Mouse (Mus musculus) ZHBTc4 (cell line): ENCODE results near the gene Plg.

Experiments
- DNase-seq: peaks from one replicate; pipeline ENCODE4 v3.0.0-alpha.2; 2011; ENCODE audit warnings: low read depth, low spot score

Plg gene

DNA sequence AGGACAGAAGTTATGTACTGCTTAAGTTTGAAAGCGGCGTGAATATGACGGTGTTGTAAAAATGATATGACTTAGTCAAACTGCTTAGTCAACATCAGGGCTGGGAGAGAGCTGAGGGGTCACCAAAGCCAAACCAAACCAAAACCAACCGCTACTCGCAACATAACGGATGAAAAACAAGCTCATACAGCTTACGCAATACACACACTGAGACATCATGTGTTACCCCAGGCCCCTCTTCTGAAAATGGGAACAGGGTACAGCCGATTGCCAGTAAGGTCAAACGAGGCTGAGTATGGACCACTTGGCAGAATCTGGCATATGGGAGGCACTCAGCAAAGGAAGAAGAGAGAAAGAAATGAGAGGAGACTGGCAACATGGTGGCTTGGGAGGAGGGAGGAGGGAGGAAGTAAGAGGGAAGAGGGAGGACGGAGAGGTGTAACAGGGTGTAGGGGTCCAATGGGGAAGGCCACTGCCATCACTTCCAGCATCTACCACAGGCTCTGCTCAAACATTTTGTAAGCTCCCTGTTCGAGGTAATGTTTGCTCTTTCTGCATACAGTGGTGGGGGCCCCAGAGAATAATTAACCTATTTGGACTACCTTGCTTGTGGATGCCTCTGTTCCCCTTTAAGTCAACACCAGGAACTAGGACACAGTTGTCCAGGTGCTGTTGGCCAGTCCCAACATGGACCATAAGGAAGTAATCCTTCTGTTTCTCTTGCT lies at the start of gene Plg:
Gene Plg, plus strand, starts transcription at position 628 of the 725 bp plus-strand sequence.
- DNase-seq, result no peak

DNA sequence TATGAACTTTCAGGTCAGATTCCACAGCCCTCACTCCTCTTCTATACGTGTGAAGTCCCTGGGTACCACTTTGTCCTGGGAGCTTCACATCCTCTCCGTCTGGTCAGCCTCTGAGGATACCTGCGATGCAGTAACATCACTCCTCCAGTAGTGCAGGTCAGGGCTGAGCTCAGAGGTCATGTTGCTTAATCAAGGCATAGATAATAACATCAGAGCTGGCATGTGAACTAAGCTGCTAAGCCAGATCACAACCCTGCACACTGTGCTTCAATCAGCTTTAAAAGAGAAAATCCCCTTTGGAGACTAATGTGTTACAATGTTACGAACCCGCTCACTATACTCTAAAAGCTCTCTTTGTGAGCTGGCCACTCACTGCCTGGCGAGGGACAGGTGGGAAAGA lies 43.3 kb upstream of the Plg start:
- DNase-seq, result no peak

DNA sequence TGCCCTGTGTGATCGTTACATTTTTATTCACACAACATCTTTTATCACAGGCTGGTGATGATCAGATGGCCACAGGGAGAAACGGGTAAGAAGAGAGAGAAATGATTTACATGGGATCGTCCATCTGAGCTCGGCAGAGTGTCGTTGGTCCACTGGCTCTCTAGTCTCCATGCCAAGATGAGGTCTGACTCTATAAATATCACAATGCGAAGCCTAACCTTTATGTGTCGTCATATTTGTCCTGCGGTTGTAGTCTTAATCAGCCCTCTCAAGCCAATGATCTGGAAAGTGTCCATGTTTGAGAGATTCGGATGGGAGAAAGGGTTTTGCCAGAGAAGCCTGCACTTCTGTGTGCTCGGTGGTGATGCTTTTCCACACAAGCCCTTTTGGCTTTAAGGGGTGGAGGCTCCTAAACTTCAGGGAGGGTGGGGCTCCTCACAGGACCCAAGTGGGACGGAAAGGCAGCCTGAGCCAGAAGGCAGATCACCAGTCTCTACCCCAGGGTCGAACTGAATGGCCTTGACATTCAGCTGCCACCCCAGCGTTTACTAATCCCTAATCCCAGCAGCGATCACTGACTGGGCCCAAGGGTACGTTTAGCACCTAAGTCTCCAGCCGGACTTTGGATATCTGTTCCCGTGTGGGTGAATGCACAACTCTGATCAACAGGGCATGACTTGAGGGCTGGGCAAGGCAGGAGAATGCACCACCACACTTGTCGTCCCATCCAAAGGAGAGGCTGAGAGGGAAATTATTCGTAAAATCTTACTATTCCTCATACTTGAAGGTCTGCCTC lies 42.1 kb upstream of the Plg start:
- DNase-seq, result no peak

DNA sequence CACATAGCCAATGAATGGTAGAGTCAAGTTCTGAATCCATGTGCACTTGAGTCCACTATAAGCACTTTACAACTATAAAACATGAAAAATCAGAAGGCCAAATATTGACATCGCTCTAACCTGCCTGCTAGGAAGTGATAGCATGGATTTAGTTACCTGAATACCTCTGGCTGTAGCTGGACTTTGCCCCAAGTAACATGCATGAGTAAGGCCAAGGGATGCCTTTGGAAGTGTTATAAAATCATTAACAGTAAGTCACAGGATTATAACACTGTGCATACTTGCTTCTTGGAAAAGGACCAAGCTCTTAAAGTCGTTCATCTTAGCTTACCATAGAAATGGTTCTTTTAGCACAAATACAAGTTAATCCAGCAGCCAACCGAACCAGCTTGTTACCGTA lies 41.3 kb upstream of the Plg start:
- no peak for DNase-seq

DNA sequence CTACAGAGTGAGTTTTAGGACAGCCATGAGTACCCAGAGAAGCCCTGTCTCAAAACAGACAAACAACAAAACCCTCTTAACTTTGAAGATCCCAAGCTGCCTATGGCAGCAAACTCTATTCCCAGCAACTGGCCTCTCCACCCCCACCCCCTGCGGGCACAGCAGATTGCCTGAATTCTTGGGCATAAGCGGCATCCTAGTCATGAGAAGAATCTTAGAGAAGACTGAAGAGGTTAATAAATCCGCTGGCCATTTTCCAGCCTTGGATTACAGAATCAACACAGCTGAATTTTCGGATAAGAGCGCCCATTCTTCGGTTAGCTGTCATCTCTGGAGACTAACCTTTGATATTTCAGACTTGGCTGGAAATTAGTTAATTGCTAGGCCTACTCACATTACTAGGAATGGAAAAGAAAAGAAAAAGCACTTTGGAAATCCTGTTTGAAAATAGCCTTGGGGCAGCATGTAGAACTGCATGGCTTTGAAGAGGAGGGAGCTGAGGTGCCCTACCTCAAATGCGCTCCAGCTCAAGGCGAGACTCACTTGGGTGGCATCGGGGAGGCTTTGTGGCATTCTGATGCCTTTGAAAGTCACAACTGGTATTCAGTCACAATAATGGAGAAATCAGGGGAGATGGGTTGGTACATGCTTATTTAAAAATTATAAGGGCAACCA lies 34.6 kb upstream of the Plg start:
- no peak for DNase-seq

- DNase-seq, result no peak
Observed at GRCm38 (mm10) chr17:12347462-12347861, 30.9 kb upstream of the Plg start.

DNA sequence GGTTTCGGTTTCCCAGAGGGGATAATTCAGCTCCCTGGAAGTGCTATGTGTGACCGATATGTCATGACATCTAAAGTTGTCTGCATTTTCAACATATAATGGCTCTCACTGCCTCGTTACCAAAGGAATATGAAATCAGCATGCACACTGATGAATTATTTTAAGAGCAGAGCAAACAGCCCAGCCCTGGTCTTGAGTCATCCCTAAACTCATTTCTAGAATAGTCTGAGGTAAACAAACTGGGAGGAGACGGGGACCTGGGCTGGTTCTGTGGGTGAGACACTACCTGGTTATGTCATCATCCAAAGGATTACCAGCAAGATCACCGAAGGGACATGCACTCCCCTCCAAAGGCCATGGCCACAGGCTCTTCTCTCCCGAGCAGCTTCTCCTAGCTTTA lies 26.8 kb upstream of the Plg start:
- DNase-seq, result no peak

- no peak for DNase-seq
Observed at GRCm38 (mm10) chr17:12352781-12353180, 25.6 kb upstream of the Plg start.

GRCm38 (mm10) chr17:12359876-12360275 lies 18.5 kb upstream of the Plg start:
- DNase-seq, result no peak

DNA sequence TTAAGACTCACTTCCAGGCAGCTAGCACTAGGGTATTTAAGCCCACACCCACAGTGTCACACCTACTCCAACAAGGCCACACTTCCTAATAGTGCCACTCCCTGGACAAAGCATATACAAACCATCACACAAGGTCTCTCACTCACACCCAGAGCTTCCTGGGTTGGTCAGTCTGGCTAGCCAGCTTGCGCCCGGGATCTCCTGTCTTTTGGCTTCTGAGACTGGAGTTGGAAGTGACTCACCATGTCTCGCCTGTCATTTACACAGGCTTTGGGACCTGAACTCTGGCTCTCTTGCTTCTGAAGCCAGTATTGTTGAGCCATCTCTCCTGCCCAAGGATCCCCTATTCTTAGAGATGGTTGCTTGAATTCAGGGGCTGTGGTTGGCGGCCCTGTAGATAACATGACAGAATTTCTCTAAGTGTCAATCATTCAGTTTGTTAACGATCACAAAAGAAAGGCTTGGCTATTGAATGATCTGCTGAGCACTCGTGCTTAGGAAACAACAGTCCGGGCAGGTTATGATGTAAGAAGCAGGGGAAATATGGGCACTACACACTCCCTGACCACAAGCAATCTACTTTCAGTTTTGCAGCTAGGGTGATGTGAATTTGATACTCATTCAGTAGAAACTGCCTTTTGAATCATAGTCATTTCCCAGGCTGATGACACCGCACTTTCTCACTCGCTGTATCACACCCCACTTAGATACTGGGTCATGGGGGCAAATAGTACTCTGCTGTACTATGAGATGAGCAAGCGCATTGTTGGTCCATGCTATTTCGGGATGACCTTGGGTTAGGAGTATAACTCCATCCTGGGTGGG lies 14.6 kb upstream of the Plg start:
- DNase-seq, result no peak

DNA sequence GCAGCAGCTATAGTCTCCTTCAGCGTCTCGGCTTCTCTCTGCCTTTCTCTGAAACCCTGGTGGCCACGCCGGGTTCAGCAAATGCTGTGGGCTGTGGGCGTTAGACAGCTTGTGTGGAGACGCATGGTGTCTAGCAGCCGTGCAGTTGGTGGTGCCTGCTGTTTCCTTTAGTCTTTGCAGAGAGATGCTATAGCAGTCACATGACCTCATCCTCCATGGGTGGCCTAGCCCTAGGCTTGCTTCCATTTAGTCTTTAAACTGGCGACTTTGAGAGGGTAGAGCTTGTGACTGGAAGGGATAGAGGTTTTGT lies 14.0 kb upstream of the Plg start:
- DNase-seq, result peak; percentile 65

DNA sequence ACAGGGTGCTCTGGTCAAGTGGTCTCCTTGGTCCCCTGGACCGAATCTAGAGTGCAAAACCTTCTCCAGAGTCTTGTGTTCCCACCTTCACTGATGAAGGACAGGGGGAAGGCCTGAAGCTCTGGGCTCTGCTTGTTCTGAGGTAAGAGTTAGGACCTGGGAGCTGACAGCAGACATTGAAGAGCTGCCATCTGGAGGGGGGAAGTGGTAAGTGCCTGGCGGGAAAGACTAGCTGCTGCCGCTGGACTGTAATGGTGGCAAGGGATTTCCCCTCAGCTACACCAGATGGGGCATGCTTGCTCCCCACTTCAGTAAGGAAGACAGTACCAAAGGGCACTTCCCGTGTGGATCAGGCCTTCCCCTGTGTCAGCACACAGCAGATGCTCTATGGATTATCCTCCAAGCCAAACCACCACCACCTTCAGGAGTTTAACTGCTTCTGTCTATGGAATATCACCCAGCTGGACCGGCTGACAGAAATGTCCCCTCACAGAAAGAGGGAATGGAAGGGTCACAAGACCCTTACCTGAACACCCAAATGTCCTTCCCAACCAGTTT lies 11.0 kb upstream of the Plg start:
- peak; percentile 75 for DNase-seq

- DNase-seq, result no peak
Observed at GRCm38 (mm10) chr17:12369393-12369792, 9.0 kb upstream of the Plg start.

GRCm38 (mm10) chr17:12370289-12370688 lies 8.1 kb upstream of the Plg start:
- no peak for DNase-seq

DNA sequence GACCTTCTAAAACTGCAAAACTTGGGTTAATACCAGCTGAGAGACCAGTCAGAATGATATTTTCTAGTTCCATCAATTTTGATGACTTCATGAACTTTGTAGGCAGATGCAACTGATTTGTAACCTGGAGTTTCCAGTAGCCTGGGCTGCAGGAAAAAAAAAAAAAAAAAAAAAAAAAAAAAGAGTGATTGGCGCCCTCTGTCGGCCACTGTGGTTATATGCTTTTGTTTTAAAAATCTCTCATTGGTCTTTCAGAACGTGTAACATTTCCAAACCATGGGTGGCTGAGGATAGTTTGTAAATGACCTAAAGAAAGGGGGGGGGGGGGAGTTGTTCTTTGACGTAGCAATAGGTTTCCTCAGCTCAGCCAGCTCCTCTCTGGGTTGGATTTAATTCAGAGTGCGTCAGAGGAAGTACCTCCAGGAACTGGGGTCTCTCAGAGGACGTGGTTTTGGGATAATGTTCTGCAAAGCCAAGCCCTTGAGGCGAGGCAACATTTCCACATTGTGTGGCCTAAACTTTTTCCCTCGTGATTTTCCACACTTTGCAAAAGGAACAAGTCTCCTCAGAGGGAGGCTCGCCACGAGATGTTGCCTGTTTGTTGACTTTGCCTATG lies 7.0 kb upstream of the Plg start:
- DNase-seq, result peak; percentile 58

- peak; percentile 84 for DNase-seq
Observed at GRCm38 (mm10) chr17:12372021-12372420, 6.4 kb upstream of the Plg start.

- DNase-seq, result no peak
Observed at GRCm38 (mm10) chr17:12373601-12374144, 4.7 kb upstream of the Plg start.

DNA sequence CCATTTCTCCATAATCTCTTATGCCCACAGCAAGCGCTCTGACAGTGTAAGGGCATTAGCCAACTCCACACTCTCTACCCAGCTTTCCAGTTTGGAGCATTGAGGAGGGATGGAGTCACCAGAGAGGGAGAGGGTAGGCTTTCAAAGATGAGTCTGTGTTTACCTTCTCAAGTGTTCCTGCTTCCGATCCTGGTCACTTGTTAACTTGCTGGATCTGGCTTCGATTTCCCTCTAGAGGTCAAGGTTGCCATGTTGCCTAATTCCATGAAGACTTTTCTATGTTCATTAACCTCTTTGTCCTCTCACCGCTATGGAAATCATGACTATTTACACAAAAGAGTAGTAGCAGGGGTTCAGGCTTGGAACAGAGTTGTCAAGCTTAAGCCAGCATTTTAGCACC lies 1.9 kb downstream of the Plg start:
- DNase-seq, result no peak

DNA sequence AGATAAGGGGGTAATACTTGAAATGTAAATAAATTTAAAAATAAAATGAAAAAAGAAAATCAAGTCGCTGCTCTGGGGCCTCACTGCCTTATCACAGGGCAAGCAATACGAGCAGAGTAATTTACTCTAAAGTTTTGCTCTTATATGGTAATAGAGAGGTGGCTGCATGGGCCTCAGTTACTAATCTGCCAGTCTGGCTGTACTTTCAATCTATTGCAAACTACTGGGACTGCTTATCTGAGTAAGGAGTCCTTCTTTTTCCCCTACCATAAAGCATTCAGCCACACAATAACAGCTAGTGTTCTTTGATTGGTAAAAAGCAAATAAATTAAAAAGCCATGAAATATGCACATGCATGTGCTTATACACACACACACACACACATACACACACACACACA lies 3.2 kb downstream of the Plg start:
- no peak for DNase-seq

DNA sequence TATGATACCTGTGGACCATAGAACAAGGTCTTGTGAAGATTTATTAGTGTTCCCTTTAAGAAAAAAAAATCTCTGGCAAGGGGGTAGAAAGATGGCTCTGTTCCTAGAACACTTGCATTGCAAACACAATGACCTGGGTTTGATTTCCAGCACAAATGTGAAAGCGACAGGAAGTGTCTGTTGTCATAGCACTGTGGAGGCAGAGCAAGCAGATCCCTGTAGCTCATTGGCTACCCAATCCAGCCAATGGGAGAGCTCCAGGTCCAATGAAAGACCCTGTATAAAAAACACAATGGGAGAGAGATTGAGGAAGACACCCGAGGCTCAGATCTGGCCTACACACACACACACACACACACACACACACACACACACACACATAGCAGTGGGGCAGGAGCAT lies 4.1 kb downstream of the Plg start:
- no peak for DNase-seq
